In the genomic region with DNA sequence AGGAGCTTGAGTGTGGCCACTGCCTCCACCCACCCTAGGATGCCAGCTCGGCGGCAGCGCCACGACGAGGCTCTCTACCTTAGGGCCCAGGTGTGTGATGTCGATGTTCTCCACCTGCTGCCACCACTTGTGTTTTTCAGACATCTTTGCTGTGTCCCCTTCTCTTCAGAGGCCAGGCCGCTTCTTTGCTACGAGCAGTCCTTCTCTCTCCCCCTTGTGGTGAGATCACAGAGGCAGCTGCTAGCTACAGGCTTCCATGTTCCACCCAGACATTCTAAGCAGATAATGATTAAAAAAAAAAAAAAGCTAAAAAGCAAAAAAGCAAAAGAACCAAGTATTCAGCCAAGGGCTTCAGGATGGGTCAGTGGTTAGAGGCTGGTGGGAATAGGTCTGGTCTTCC, we compare ENCODE assay signal across 20 mouse cellular contexts. TPM values are rescaled to one million over a fixed set of nuclear protein-coding genes. Genes with fewer than 3 reads are reported as not detected.
DNase-seq lines count a peak whose midpoint lies in the region; ATAC-seq lines count a peak whose summit lies in the region.
"Had no signal": no experiment of that assay in that cellular context is flagged by ENCODE, and none has a peak within 500 bp of the region (broad histone marks: within the 10 kb centered on the region; RNA-seq: fewer than 3 reads in every experiment).

TSS of gene Catsper4 (minus strand) at position 190 of the 400 bp plus-strand sequence.

- no peak for DNase-seq in embryonic facial prominence, embryonic 10.5 days (ENCODE audit: low spot score)
- peak; percentile 16 to 22 for DNase-seq in layer of hippocampus, postnatal 10 days (ENCODE audit: low spot score in 2 of 2)
- DNase-seq in layer of hippocampus, postnatal 36 days = no peak
- DNase-seq in thymus, postnatal 4 days = peak; percentile 42
- no peak for DNase-seq in thymus, adult 18-20 months
- no peak for DNase-seq in urinary bladder, postnatal 14 days (ENCODE audit: low spot score)
- DNase-seq in heart, embryonic 10.5 days (ENCODE audit: low spot score) = no peak
- DNase-seq: adrenal gland, postnatal 36 days; cerebellum, postnatal 14 days; kidney, postnatal 36 days had no signal

- H3K9ac ChIP-seq in embryonic facial prominence, embryonic 13.5 days = 0 out of 2 replicates have a peak within 1 kb of the TSS, but pooled peaks have one; percentile 32
- H3K9ac ChIP-seq: heart, embryonic 13.5 days; intestine, embryonic 15.5 days; limb, embryonic 13.5 days; neural tube, embryonic 13.5 days had no signal

- no peak within 1 kb of the TSS for H3K27ac ChIP-seq in embryonic facial prominence, embryonic 13.5 days
- no peak within 1 kb of the TSS for H3K27ac ChIP-seq in embryonic facial prominence, embryonic 10.5 days (replicated peaks)
- H3K27ac ChIP-seq in heart, embryonic 10.5 days = no peak within 1 kb of the TSS
- H3K27ac ChIP-seq: heart, embryonic 13.5 days; intestine, embryonic 15.5 days; limb, embryonic 13.5 days; neural tube, embryonic 13.5 days had no signal

- no peak within 1 kb of the TSS for H3K4me3 ChIP-seq in embryonic facial prominence, embryonic 13.5 days
- H3K4me3 ChIP-seq in embryonic facial prominence, embryonic 10.5 days = no peak within 1 kb of the TSS
- H3K4me3 ChIP-seq in heart, embryonic 10.5 days = no peak within 1 kb of the TSS
- H3K4me3 ChIP-seq: heart, embryonic 13.5 days; hindbrain, embryonic 10.5 days; intestine, embryonic 15.5 days; limb, embryonic 13.5 days; neural tube, embryonic 13.5 days had no signal

- H3K4me1 ChIP-seq in embryonic facial prominence, embryonic 13.5 days = no peaks in the 10 kb centered on the region
- peaks cover 23% of the 10 kb centered on the region for H3K4me1 ChIP-seq in embryonic facial prominence, embryonic 10.5 days
- H3K4me1 ChIP-seq in heart, embryonic 10.5 days = peaks cover 10% of the 10 kb centered on the region
- H3K4me1 ChIP-seq: heart, embryonic 13.5 days; limb, embryonic 13.5 days; neural tube, embryonic 13.5 days had no signal

- H3K27me3 ChIP-seq in embryonic facial prominence, embryonic 13.5 days = no peaks in the 10 kb centered on the region
- no peaks in the 10 kb centered on the region for H3K27me3 ChIP-seq in embryonic facial prominence, embryonic 10.5 days (replicated peaks; ENCODE audit: low read depth, poor library complexity, severe bottlenecking)
- H3K27me3 ChIP-seq in heart, embryonic 10.5 days (ENCODE audit: insufficient read depth, poor library complexity, severe bottlenecking) = peaks cover 8% of the 10 kb centered on the region
- H3K27me3 ChIP-seq: intestine, embryonic 15.5 days; limb, embryonic 13.5 days; neural tube, embryonic 13.5 days; Patski had no signal

- H3K4me2 ChIP-seq in embryonic facial prominence, embryonic 13.5 days = no peak within 1 kb of the TSS
- H3K4me2 ChIP-seq: heart, embryonic 13.5 days; intestine, embryonic 15.5 days; limb, embryonic 13.5 days; neural tube, embryonic 13.5 days had no signal

- H3K36me3 ChIP-seq in embryonic facial prominence, embryonic 13.5 days = no peaks in the 10 kb centered on the region
- H3K36me3 ChIP-seq in embryonic facial prominence, embryonic 10.5 days (replicated peaks) = no peaks in the 10 kb centered on the region
- H3K36me3 ChIP-seq in heart, embryonic 10.5 days = no peaks in the 10 kb centered on the region
- H3K36me3 ChIP-seq: heart, embryonic 13.5 days; hindbrain, embryonic 10.5 days; intestine, embryonic 15.5 days; limb, embryonic 13.5 days; neural tube, embryonic 13.5 days had no signal

- WGBS in embryonic facial prominence, embryonic 13.5 days = 72% methylated on average over 8 of the region's 8 CpGs
- WGBS in embryonic facial prominence, embryonic 10.5 days = 70% methylated on average over 8 of the region's 8 CpGs
- 72% methylated on average over 8 of the region's 8 CpGs for WGBS in heart, embryonic 10.5 days

- H3K9me3 ChIP-seq in embryonic facial prominence, embryonic 13.5 days = no peaks in the 10 kb centered on the region
- H3K9me3 ChIP-seq in embryonic facial prominence, embryonic 10.5 days = no peaks in the 10 kb centered on the region
- no peaks in the 10 kb centered on the region for H3K9me3 ChIP-seq in heart, embryonic 10.5 days
- H3K9me3 ChIP-seq: heart, embryonic 13.5 days; hindbrain, embryonic 10.5 days; intestine, embryonic 15.5 days; limb, embryonic 13.5 days; neural tube, embryonic 13.5 days had no signal

- ATAC-seq in embryonic facial prominence, embryonic 13.5 days (ENCODE audit: insufficient number of reproducible peaks, insufficient read depth, low FRiP score, low TSS enrichment, low read depth) = no peak
- ATAC-seq: intestine, embryonic 15.5 days; Patski had no signal

RNA-seq across cellular contexts. Expression of gene Catsper4, which starts in this region (rescaled TPM):
- polyA plus RNA-seq in embryonic facial prominence, embryonic 13.5 days (2015; fragmentation: Nextera tagmentation; extraction: Ambion mirVana) = 0.18 TPM in 1 of 2 replicates, not detected in the other
- not detected in 2 replicates for polyA plus RNA-seq in embryonic facial prominence, embryonic 10.5 days (2016; fragmentation: Nextera tagmentation; extraction: Ambion mirVana)
- total RNA-seq in layer of hippocampus, postnatal 10 days (2021) = under 1 TPM in 1 of 2 experiments, not detected in 1; 0.43 TPM
- total RNA-seq in layer of hippocampus, postnatal 36 days (2021) = not detected
- polyA plus RNA-seq in heart, embryonic 10.5 days (2016; fragmentation: Nextera tagmentation; extraction: Ambion mirVana) = not detected in 2 replicates
- total RNA-seq: adrenal gland, postnatal 36 days; gastrocnemius, postnatal 4 days; left cerebral cortex, adult 8-10 months had no signal
- polyA plus RNA-seq: heart, embryonic 13.5 days; hindbrain, embryonic 10.5 days; liver, embryonic 16.5 days; neural tube, embryonic 13.5 days had no signal

Comparison
In these comparisons a context has a peak if more than half of its experiments do, and no peak if none do; other contexts are left out.
1. Peak in DNase-seq in layer of hippocampus, postnatal 10 days; RNA of the gene not detected or under 1 TPM.